Mouse (Mus musculus) midbrain, embryonic 16.5 days (tissue): ENCODE results near the gene Cryga. TPM values are rescaled to one million over a fixed set of nuclear protein-coding genes. Genes with fewer than 3 reads are reported as not detected.
A peak's percentile ranks its signal among the peaks of the same experiment; 100 is the strongest.

Experiments used
- ATAC-seq: fragments of 200-750 bp; cut with Nextera tagmentation; 2 replicates; pipeline ENCODE4 v1.8.0; 2017; ENCODE audit warnings: moderate TSS enrichment
- H3K27ac ChIP-seq: fragments of 300-500 bp; sonication (generic); 2 replicates; pipeline ENCODE4 v1.5.1; 2014; ENCODE audit warnings: mild to moderate bottlenecking, low read length, mixed read lengths
- H3K27me3 ChIP-seq: fragments of 300-500 bp; sonication (generic); 2 replicates; pipeline ENCODE4 v1.6.1; 2014; ENCODE audit warnings: low read depth, low read length, mixed read lengths; ENCODE audit not compliant: control insufficient read depth, insufficient read depth
- H3K36me3 ChIP-seq: fragments of 300-500 bp; sonication (generic); 2 replicates; pipeline ENCODE4 v1.6.1; 2014; ENCODE audit warnings: mild to moderate bottlenecking, low read length, moderate library complexity, mixed read lengths; ENCODE audit not compliant: control insufficient read depth, insufficient read depth
- H3K4me1 ChIP-seq: fragments of 300-500 bp; sonication (generic); 2 replicates; pipeline ENCODE4 v1.6.1; 2014; ENCODE audit warnings: mild to moderate bottlenecking, low read length, mixed read lengths; ENCODE audit not compliant: control insufficient read depth, insufficient read depth
- H3K4me2 ChIP-seq: fragments of 300-500 bp; sonication (generic); 2 replicates; pipeline ENCODE4 v1.6.1; 2014; ENCODE audit warnings: mild to moderate bottlenecking, low read length, mixed read lengths
- H3K4me3 ChIP-seq: fragments of 300-500 bp; sonication (generic); 2 replicates; pipeline ENCODE4 v1.5.1; 2014; ENCODE audit warnings: low read depth, mild to moderate bottlenecking, low read length, moderate library complexity, mixed read lengths
- H3K9ac ChIP-seq: fragments of 300-500 bp; sonication (generic); 2 replicates; pipeline ENCODE4 v1.6.1; 2014; ENCODE audit warnings: low read depth, low read length, mixed read lengths
- H3K9me3 ChIP-seq: fragments of 300-500 bp; sonication (generic); replicated peaks from 2 replicates; pipeline ENCODE4 v1.6.1; 2014; ENCODE audit warnings: mild to moderate bottlenecking, low read length, mixed read lengths; ENCODE audit not compliant: control insufficient read depth, poor library complexity, severe bottlenecking
- WGBS: fragments of 180-500 bp; shearing (Covaris S2); extraction: QIAGEN DNeasy Blood & Tissue Kit; methylation state at CpG from one replicate; pipeline ENCODE4 v1.1.7; 2014; 5-methylcytosine and 5-hydroxymethylcytosine counted together
- polyA plus RNA-seq: library from polyadenylated mRNA; unstranded; fragments of >200 nt; fragmentation: Nextera tagmentation; extraction: Ambion mirVana; gene quantifications from 2 replicates; pipeline ENCODE4 v1.2.1, GENCODE M21; 2015

Gene Cryga
- polyA plus RNA-seq, 1 experiment from 2014 or later, result not detected

DNA sequence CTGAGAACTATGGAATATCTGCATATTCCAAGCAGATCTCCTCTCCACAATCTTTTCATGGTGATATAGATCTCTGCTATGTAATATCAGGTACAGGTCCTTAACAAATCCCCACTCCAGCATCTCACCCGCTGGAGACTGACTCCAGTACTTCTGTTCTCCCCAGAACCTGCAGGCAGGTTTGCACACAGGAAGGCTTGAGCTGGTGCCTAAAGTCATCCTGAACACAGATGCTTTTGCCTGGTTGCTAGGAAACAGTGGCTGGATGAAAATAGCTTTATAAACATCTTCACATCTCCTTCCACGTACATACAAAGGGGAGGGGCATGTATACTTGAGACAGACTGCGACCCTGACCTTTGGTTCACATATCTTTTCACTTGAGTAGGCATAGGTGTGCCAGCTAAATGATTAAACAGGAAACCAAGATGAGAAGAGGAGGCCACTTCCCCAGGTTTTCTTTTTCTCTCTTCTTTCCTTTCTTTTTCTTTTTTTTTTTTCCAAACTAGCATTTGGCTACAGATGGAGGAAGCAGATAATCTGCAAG, 26.5 kb upstream of the Cryga start:
- no peak for ATAC-seq
- Histone ChIP-seq H3K9ac (no peak overlapping the region), H3K27me3 (no peaks in the 10 kb centered on the region), H3K9me3 (no peaks in the 10 kb centered on the region), H3K4me2 (no peak overlapping the region), H3K36me3 (no peaks in the 10 kb centered on the region), H3K4me3 (no peak overlapping the region), H3K4me1 (no peaks in the 10 kb centered on the region), H3K27ac (no peak overlapping the region)
- 73% methylated on average over 3 of the region's 3 CpGs for WGBS

DNA sequence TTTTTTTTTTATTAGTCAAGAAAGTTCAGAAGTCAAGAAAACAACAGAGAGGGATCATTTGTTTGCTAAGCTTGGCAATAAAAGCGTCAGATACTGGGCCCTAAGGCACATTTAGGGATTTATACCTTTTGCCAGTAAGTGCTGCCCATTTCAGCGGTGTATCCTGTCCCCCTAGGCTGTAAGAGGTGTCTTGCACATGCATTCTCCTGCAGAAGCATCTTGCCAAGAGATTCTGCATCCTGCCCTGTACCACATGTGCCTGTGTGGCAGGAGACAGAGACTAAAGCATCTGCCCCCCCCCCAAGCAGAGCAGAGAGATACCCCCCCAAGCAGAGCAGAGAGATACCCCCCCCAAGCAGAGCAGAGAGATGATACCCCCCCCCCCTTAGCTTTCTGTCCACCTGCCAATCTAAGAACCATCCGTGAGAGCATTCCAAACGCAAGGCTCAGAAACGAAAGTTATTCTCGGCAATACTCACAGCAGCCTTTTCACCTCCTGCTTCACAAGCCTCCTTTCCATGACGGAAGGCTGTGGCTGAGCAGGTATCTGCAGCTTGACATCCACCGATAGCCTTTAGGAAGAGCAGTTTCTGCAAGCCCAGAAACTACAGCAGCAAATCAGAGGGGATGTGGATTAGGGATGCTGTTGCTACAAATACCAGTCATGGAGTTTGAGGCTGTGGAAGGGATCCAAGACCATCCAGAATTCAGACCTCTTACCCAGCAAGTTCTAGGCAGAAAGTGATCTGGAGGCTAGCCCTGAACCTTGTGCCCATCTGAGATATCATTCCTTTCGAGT, 19.6 kb upstream of the Cryga start, which contains the start of gene D630023F18Rik:
Gene D630023F18Rik (minus strand): TSS at position 641 of the 799 bp plus-strand sequence.
- no peaks in the 10 kb centered on the region for H3K9me3 ChIP-seq
- no peaks in the 10 kb centered on the region for H3K36me3 ChIP-seq
- no peaks in the 10 kb centered on the region for H3K4me1 ChIP-seq
- H3K27me3 ChIP-seq, result no peaks in the 10 kb centered on the region
- H3K27ac ChIP-seq, result no peak within 1 kb of the TSS
- peak; percentile 76 for ATAC-seq
- peak within 1 kb of the TSS; percentile 41 for H3K4me3 ChIP-seq
- no peak within 1 kb of the TSS for H3K9ac ChIP-seq
- WGBS, result 18% methylated on average over 9 of the region's 9 CpGs
- H3K4me2 ChIP-seq, result peak within 1 kb of the TSS; percentile 58

- Histone ChIP-seq H3K36me3 (no peaks in the 10 kb centered on the region), H3K4me3 (no peak within 1 kb of the TSS), H3K9me3 (no peaks in the 10 kb centered on the region), H3K9ac (no peak within 1 kb of the TSS), H3K27me3 (no peaks in the 10 kb centered on the region), H3K4me1 (no peaks in the 10 kb centered on the region), H3K27ac (no peak within 1 kb of the TSS), H3K4me2 (no peak within 1 kb of the TSS)
- no peak for ATAC-seq
- WGBS, result 79% methylated on average over 1 of the region's 1 CpGs
Observed at GRCm38 (mm10) chr1:65119438-65119837, 16.3 kb upstream of the Cryga start, which contains the start of gene Gm28845. Gm28845 (minus strand) TSS chr1:65119558.

DNA sequence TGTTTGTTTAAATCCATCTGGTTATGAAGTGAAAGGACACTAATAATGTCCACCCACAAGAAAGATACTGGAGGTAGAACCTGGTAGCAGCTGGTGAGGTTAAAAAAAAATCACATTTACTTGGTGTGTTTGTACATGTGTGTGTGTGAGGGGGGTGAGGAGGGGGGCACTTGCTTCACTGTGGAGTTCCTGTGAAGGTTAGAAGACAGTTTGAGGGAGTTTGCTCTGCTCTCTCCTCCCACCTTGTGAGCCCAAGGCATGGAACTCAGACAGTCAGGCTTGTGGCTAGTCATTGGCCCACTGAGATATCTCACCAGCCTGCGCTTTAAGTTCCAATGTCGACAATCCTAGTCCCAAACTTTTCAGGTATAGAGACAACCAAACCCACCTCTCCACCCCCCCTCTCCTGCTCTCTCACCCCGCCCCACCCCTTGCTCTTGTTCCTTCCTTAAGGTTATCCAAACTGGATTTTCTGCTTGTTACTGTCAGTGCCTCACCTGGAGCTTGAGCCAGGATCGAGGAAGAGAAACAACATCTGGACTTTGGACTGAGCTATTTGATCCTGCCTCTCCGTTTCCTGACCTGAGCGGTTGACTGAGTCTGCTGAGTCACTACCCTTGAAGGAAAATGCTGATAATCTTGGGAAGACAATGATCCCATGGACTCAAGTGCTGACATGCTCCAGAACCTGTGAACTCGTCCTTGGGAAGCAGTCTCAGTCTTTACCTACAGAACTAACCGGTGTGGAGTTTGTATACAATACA, 15.2 kb upstream of the Cryga start:
- Histone ChIP-seq H3K9ac (no peak overlapping the region), H3K4me1 (no peaks in the 10 kb centered on the region), H3K9me3 (no peaks in the 10 kb centered on the region), H3K4me2 (no peak overlapping the region), H3K27me3 (no peaks in the 10 kb centered on the region), H3K27ac (no peak overlapping the region), H3K4me3 (no peak overlapping the region), H3K36me3 (no peaks in the 10 kb centered on the region)
- 80% methylated on average over 8 of the region's 8 CpGs for WGBS
- ATAC-seq, result no peak

- no peaks in the 10 kb centered on the region for H3K27me3 ChIP-seq
- no peak overlapping the region for H3K4me3 ChIP-seq
- no peaks in the 10 kb centered on the region for H3K4me1 ChIP-seq
- no peak overlapping the region for H3K27ac ChIP-seq
- no peak overlapping the region for H3K9ac ChIP-seq
- no peaks in the 10 kb centered on the region for H3K9me3 ChIP-seq
- 90% methylated on average over 5 of the region's 5 CpGs for WGBS
- no peaks in the 10 kb centered on the region for H3K36me3 ChIP-seq
- no peak overlapping the region for H3K4me2 ChIP-seq
- no peak for ATAC-seq
Observed at GRCm38 (mm10) chr1:65113536-65114172, 10.5 kb upstream of the Cryga start.

GRCm38 (mm10) chr1:65112807-65113196, 9.6 kb upstream of the Cryga start:
- no peak overlapping the region for H3K4me3 ChIP-seq
- H3K36me3 ChIP-seq, result no peaks in the 10 kb centered on the region
- no peaks in the 10 kb centered on the region for H3K4me1 ChIP-seq
- H3K9ac ChIP-seq, result no peak overlapping the region
- H3K27me3 ChIP-seq, result no peaks in the 10 kb centered on the region
- WGBS, result 58% methylated on average over 14 of the region's 14 CpGs
- peak overlapping the region; percentile 26 for H3K4me2 ChIP-seq
- ATAC-seq, result no peak
- H3K9me3 ChIP-seq, result no peaks in the 10 kb centered on the region
- H3K27ac ChIP-seq, result no peak overlapping the region

GRCm38 (mm10) chr1:65112031-65112806, 9.0 kb upstream of the Cryga start:
- no peak overlapping the region for H3K27ac ChIP-seq
- WGBS, result 10% methylated on average over 8 of the region's 8 CpGs
- no peaks in the 10 kb centered on the region for H3K27me3 ChIP-seq
- no peaks in the 10 kb centered on the region for H3K4me1 ChIP-seq
- H3K4me2 ChIP-seq, result peak overlapping the region; percentile 26
- peak; percentile 84 for ATAC-seq
- H3K9me3 ChIP-seq, result no peaks in the 10 kb centered on the region
- no peak overlapping the region for H3K9ac ChIP-seq
- no peaks in the 10 kb centered on the region for H3K36me3 ChIP-seq
- H3K4me3 ChIP-seq, result no peak overlapping the region

GRCm38 (mm10) chr1:65109756-65110435, 6.7 kb upstream of the Cryga start:
- Histone ChIP-seq H3K27me3 (no peaks in the 10 kb centered on the region), H3K9me3 (no peaks in the 10 kb centered on the region), H3K36me3 (no peaks in the 10 kb centered on the region), H3K4me1 (no peaks in the 10 kb centered on the region), H3K27ac (no peak overlapping the region), H3K4me3 (no peak overlapping the region), H3K4me2 (no peak overlapping the region), H3K9ac (no peak overlapping the region)
- 82% methylated on average over 25 of the region's 25 CpGs for WGBS
- no peak for ATAC-seq
